1 mouse cellular context compared by ENCODE assay signal in genomic region chr17:71168205-71168815, GRCm38 (mm10).
A peak's percentile ranks its signal among the peaks of the same experiment; 100 is the strongest.
TF ChIP-seq lines count a peak whose summit lies in the region.

No protein-coding gene starts in this region.

TF ChIP-seq in MEL, 35 proteins besides CTCF, POLR2A, EP300 and RAD21 (continued from another document):
- TF ChIP-seq SIN3A (IDR thresholded peaks at IDR 0.05; ENCODE audit: low read length), result no peak
- TF ChIP-seq KAT2A (conservative IDR thresholded peaks at IDR 0.05; ENCODE audit: low read depth, low read length), result no peak
- TF ChIP-seq ELF1 (IDR thresholded peaks at IDR 0.05; ENCODE audit: low read depth, low read length), result no peak
- TF ChIP-seq GATA1 (IDR thresholded peaks at IDR 0.05; ENCODE audit: low read depth, low read length), result peak; percentile 75
- no peak for TF ChIP-seq MAFK (IDR thresholded peaks at IDR 0.05; ENCODE audit: borderline replicate concordance, low read depth, low read length)
- TF ChIP-seq SMC3 (IDR thresholded peaks at IDR 0.05; ENCODE audit: low read depth, low read length), result no peak
- peak; percentile 51; the same call in 1 of the 2 replicates for TF ChIP-seq ETS1 (IDR thresholded peaks at IDR 0.05; ENCODE audit: low read depth, low read length)
- TF ChIP-seq USF1 (IDR thresholded peaks at IDR 0.05; ENCODE audit: low read depth, low read length), result no peak; the same call in 1 of the 2 replicates
- no peak for TF ChIP-seq TBP (IDR thresholded peaks at IDR 0.05; ENCODE audit: low read depth, low read length)
